Mouse (Mus musculus) midbrain, embryonic 12.5 days (tissue): ENCODE results near the gene Tmem182. TPM values are rescaled to one million over a fixed set of nuclear protein-coding genes. Genes with fewer than 3 reads are reported as not detected.

Experiments used
- ATAC-seq: fragments of 200-750 bp; cut with Nextera tagmentation; 2 replicates; pipeline ENCODE4 v1.8.0; 2017; ENCODE audit warnings: low read depth, moderate TSS enrichment, moderate library complexity; ENCODE audit not compliant: low FRiP score
- H3K27ac ChIP-seq: fragments of 300-500 bp; sonication (generic); replicated peaks from 2 replicates; pipeline ENCODE4 v1.5.1; 2016; ENCODE audit warnings: mild to moderate bottlenecking
- H3K27me3 ChIP-seq: fragments of 300-500 bp; sonication (generic); 2 replicates; pipeline ENCODE4 v1.6.1; 2016; ENCODE audit warnings: mild to moderate bottlenecking
- H3K36me3 ChIP-seq: fragments of 300-500 bp; sonication (generic); 2 replicates; pipeline ENCODE4 v1.6.1; 2016
- H3K4me1 ChIP-seq: fragments of 300-500 bp; sonication (generic); 2 replicates; pipeline ENCODE4 v1.6.1; 2016
- H3K4me2 ChIP-seq: fragments of 300-500 bp; sonication (generic); replicated peaks from 2 replicates; pipeline ENCODE4 v1.6.1; 2016; ENCODE audit warnings: mild to moderate bottlenecking, moderate library complexity
- H3K4me3 ChIP-seq: fragments of 300-500 bp; sonication (generic); 2 replicates; pipeline ENCODE4 v1.5.1; 2016; ENCODE audit warnings: mild to moderate bottlenecking
- H3K9ac ChIP-seq: fragments of 300-500 bp; sonication (generic); replicated peaks from 2 replicates; pipeline ENCODE4 v1.6.1; 2016; ENCODE audit warnings: mild to moderate bottlenecking, moderate library complexity
- H3K9me3 ChIP-seq: fragments of 300-500 bp; sonication (generic); 2 replicates; pipeline ENCODE4 v1.6.1; 2016; ENCODE audit warnings: mild to moderate bottlenecking
- WGBS: fragments of 180-500 bp; shearing (Covaris S2); methylation state at CpG from one replicate; pipeline ENCODE4 v1.1.7; 2016; 5-methylcytosine and 5-hydroxymethylcytosine counted together
- polyA plus RNA-seq: library from polyadenylated mRNA; unstranded; fragments of >200 nt; fragmentation: Nextera tagmentation; extraction: Ambion mirVana; gene quantifications from 2 replicates; pipeline ENCODE4 v1.2.1, GENCODE M21; 2016

The Tmem182 gene
- polyA plus RNA-seq, 1 experiment from 2014 or later, result not detected

- Histone ChIP-seq H3K9me3 (peaks cover 11% of the 10 kb centered on the region), H3K27me3 (no peaks in the 10 kb centered on the region), H3K36me3 (peaks cover 16% of the 10 kb centered on the region), H3K9ac (no peak overlapping the region), H3K4me3 (no peak overlapping the region), H3K4me2 (no peak overlapping the region), H3K4me1 (no peaks in the 10 kb centered on the region), H3K27ac (no peak overlapping the region)
- ATAC-seq, result no peak
- WGBS, result 93% methylated on average over 3 of the region's 3 CpGs
These were observed 28.6 kb upstream of the Tmem182 start for GRCm38 (mm10) chr1:40776763-40777162.

- 96% methylated on average over 7 of the region's 7 CpGs for WGBS
- peaks cover 15% of the 10 kb centered on the region for H3K36me3 ChIP-seq
- no peak for ATAC-seq
- no peak overlapping the region for H3K27ac ChIP-seq
- H3K9ac ChIP-seq, result no peak overlapping the region
- no peak overlapping the region for H3K4me2 ChIP-seq
- peaks cover 10% of the 10 kb centered on the region for H3K9me3 ChIP-seq
- no peaks in the 10 kb centered on the region for H3K27me3 ChIP-seq
- H3K4me3 ChIP-seq, result no peak overlapping the region
- H3K4me1 ChIP-seq, result no peaks in the 10 kb centered on the region
These were observed 22.0 kb upstream of the Tmem182 start for GRCm38 (mm10) chr1:40783450-40783849.

- H3K4me1 ChIP-seq, result no peaks in the 10 kb centered on the region
- peaks cover 7% of the 10 kb centered on the region for H3K36me3 ChIP-seq
- no peak overlapping the region for H3K9ac ChIP-seq
- 0 out of 2 replicates have a peak, but pooled peaks cover 3% of the 10 kb centered on the region for H3K9me3 ChIP-seq
- H3K4me2 ChIP-seq, result no peak overlapping the region
- H3K4me3 ChIP-seq, result no peak overlapping the region
- ATAC-seq, result no peak
- H3K27me3 ChIP-seq, result no peaks in the 10 kb centered on the region
- WGBS, result 92% methylated on average over 9 of the region's 9 CpGs
- no peak overlapping the region for H3K27ac ChIP-seq
These were observed 21.1 kb upstream of the Tmem182 start for GRCm38 (mm10) chr1:40784306-40784705.

GRCm38 (mm10) chr1:40785876-40786445 lies 19.4 kb upstream of the Tmem182 start:
- Histone ChIP-seq H3K4me1 (0 out of 2 replicates have a peak, but pooled peaks cover 5% of the 10 kb centered on the region), H3K9me3 (no peaks in the 10 kb centered on the region), H3K27me3 (no peaks in the 10 kb centered on the region), H3K4me3 (no peak overlapping the region), H3K27ac (no peak overlapping the region), H3K9ac (no peak overlapping the region), H3K36me3 (no peaks in the 10 kb centered on the region), H3K4me2 (no peak overlapping the region)
- WGBS, result 90% methylated on average over 11 of the region's 11 CpGs
- no peak for ATAC-seq

GRCm38 (mm10) chr1:40788956-40789355 lies 16.4 kb upstream of the Tmem182 start:
- no peak overlapping the region for H3K4me3 ChIP-seq
- ATAC-seq, result no peak
- no peak overlapping the region for H3K4me2 ChIP-seq
- 82% methylated on average over 6 of the region's 6 CpGs for WGBS
- H3K4me1 ChIP-seq, result 0 out of 2 replicates have a peak, but pooled peaks cover 5% of the 10 kb centered on the region
- no peaks in the 10 kb centered on the region for H3K9me3 ChIP-seq
- H3K9ac ChIP-seq, result no peak overlapping the region
- H3K36me3 ChIP-seq, result no peaks in the 10 kb centered on the region
- no peaks in the 10 kb centered on the region for H3K27me3 ChIP-seq
- no peak overlapping the region for H3K27ac ChIP-seq

GRCm38 (mm10) chr1:40789666-40790233 lies 15.7 kb upstream of the Tmem182 start:
- H3K4me3 ChIP-seq, result peak overlapping the region; percentile 59
- no peaks in the 10 kb centered on the region for H3K36me3 ChIP-seq
- H3K4me1 ChIP-seq, result 0 out of 2 replicates have a peak, but pooled peaks cover 5% of the 10 kb centered on the region
- H3K27me3 ChIP-seq, result no peaks in the 10 kb centered on the region
- no peak overlapping the region for H3K27ac ChIP-seq
- peak overlapping the region; percentile 68 for H3K4me2 ChIP-seq
- H3K9me3 ChIP-seq, result no peaks in the 10 kb centered on the region
- H3K9ac ChIP-seq, result 0 out of 2 replicates have a peak overlapping the region, but pooled peaks have one; percentile 25
- 30% methylated on average over 5 of the region's 5 CpGs for WGBS
- peak; percentile 64 for ATAC-seq

- H3K4me2 ChIP-seq, result peak within 1 kb of the TSS; percentile 68
- peak within 1 kb of the TSS; percentile 59 for H3K4me3 ChIP-seq
- H3K4me1 ChIP-seq, result 0 out of 2 replicates have a peak, but pooled peaks cover 5% of the 10 kb centered on the region
- H3K27ac ChIP-seq, result no peak within 1 kb of the TSS
- no peaks in the 10 kb centered on the region for H3K9me3 ChIP-seq
- H3K9ac ChIP-seq, result peak within 1 kb of the TSS; percentile 25; the same call in 1 of the 2 replicates
- WGBS, result 7% methylated on average over 38 of the region's 38 CpGs
- no peaks in the 10 kb centered on the region for H3K36me3 ChIP-seq
- no peaks in the 10 kb centered on the region for H3K27me3 ChIP-seq
- peak; percentile 90 for ATAC-seq
These were observed 14.9 kb upstream of the Tmem182 start, which contains the start of gene Mfsd9 for GRCm38 (mm10) chr1:40790324-40791141. Gene Mfsd9 (minus strand): TSS chr1:40790687.

GRCm38 (mm10) chr1:40795508-40795907 lies 9.9 kb upstream of the Tmem182 start:
- Histone ChIP-seq H3K27ac (no peak overlapping the region), H3K9ac (no peak overlapping the region), H3K4me3 (no peak overlapping the region), H3K27me3 (no peaks in the 10 kb centered on the region), H3K36me3 (no peaks in the 10 kb centered on the region), H3K9me3 (no peaks in the 10 kb centered on the region), H3K4me2 (no peak overlapping the region), H3K4me1 (no peaks in the 10 kb centered on the region)
- no peak for ATAC-seq
- 96% methylated on average over 1 of the region's 1 CpGs for WGBS

GRCm38 (mm10) chr1:40797348-40797747 lies 8.1 kb upstream of the Tmem182 start:
- 18% methylated on average over 5 of the region's 5 CpGs for WGBS
- ATAC-seq, result no peak
- Histone ChIP-seq H3K27me3 (no peaks in the 10 kb centered on the region), H3K9ac (no peak overlapping the region), H3K4me3 (no peak overlapping the region), H3K9me3 (no peaks in the 10 kb centered on the region), H3K27ac (no peak overlapping the region), H3K4me1 (no peaks in the 10 kb centered on the region), H3K4me2 (no peak overlapping the region), H3K36me3 (no peaks in the 10 kb centered on the region)

- H3K4me2 ChIP-seq, result no peak overlapping the region
- H3K4me3 ChIP-seq, result no peak overlapping the region
- whole genome bisulfite sequencing, result 89% methylated on average over 8 of the region's 8 CpGs
- no peak for ATAC-seq
- no peaks in the 10 kb centered on the region for H3K4me1 ChIP-seq
- no peak overlapping the region for H3K27ac ChIP-seq
- H3K27me3 ChIP-seq, result no peaks in the 10 kb centered on the region
- no peaks in the 10 kb centered on the region for H3K36me3 ChIP-seq
- no peaks in the 10 kb centered on the region for H3K9me3 ChIP-seq
- no peak overlapping the region for H3K9ac ChIP-seq
These were observed 6.3 kb upstream of the Tmem182 start for GRCm38 (mm10) chr1:40799121-40799520.

- Histone ChIP-seq H3K4me2 (no peak overlapping the region), H3K4me3 (no peak overlapping the region), H3K4me1 (no peaks in the 10 kb centered on the region), H3K9ac (no peak overlapping the region), H3K9me3 (no peaks in the 10 kb centered on the region), H3K36me3 (no peaks in the 10 kb centered on the region), H3K27me3 (no peaks in the 10 kb centered on the region), H3K27ac (no peak overlapping the region)
- WGBS, result 87% methylated on average over 5 of the region's 5 CpGs
- no peak for ATAC-seq
These were observed 4.5 kb upstream of the Tmem182 start for GRCm38 (mm10) chr1:40800908-40801307.

GRCm38 (mm10) chr1:40802759-40803158 lies 2.6 kb upstream of the Tmem182 start:
- no peaks in the 10 kb centered on the region for H3K27me3 ChIP-seq
- H3K9ac ChIP-seq, result no peak overlapping the region
- H3K4me2 ChIP-seq, result no peak overlapping the region
- H3K9me3 ChIP-seq, result no peaks in the 10 kb centered on the region
- ATAC-seq, result no peak
- no peak overlapping the region for H3K27ac ChIP-seq
- WGBS, result 30% methylated on average over 3 of the region's 3 CpGs
- H3K4me1 ChIP-seq, result no peaks in the 10 kb centered on the region
- H3K36me3 ChIP-seq, result no peaks in the 10 kb centered on the region
- no peak overlapping the region for H3K4me3 ChIP-seq
